ENCODE assay signal across 9 mouse cellular contexts in genomic region chr7:81339783-81340182, GRCm38 (mm10). TPM values are rescaled to one million over a fixed set of nuclear protein-coding genes. Genes with fewer than 3 reads are reported as not detected.
DNase-seq lines count a peak whose midpoint lies in the region; ATAC-seq and TF ChIP-seq lines count a peak whose summit lies in the region.
"Had no signal": no experiment of that assay in that cellular context is flagged by ENCODE, and none has a peak within 500 bp of the region (broad histone marks: within the 10 kb centered on the region; RNA-seq: fewer than 3 reads in every experiment).

No protein-coding gene starts in this region.

- no peak for TF ChIP-seq POLR2A in heart, adult 2 months (IDR thresholded peaks at IDR 0.05; ENCODE audit: insufficient read depth, low read depth, low read length)
- TF ChIP-seq POLR2A in thymus, adult 2 months (IDR thresholded peaks at IDR 0.05; ENCODE audit: control insufficient read depth, extremely low read depth, insufficient read depth, low read length, poor library complexity): no peak

- TF ChIP-seq CTCF in heart, adult 2 months (IDR thresholded peaks at IDR 0.05): peak; percentile 77
- TF ChIP-seq CTCF in thymus, adult 2 months (IDR thresholded peaks at IDR 0.05; ENCODE audit: borderline replicate concordance, control insufficient read depth, extremely low read depth, insufficient read depth, low read length, poor library complexity): 0 out of 2 replicates have a peak, but pooled peaks have one; percentile 69

- no peaks in the 10 kb centered on the region for H3K27me3 ChIP-seq in heart, adult 2 months (ENCODE audit: control insufficient read depth, insufficient read depth, low read length)
- no peaks in the 10 kb centered on the region for H3K27me3 ChIP-seq in heart, embryonic 12.5 days (replicated peaks)
- H3K27me3 ChIP-seq in thymus, adult 2 months (ENCODE audit: control insufficient read depth, insufficient read depth, low read length): no peaks in the 10 kb centered on the region
- H3K27me3 ChIP-seq: embryonic facial prominence, embryonic 13.5 days had no signal

- H3K9ac ChIP-seq in heart, adult 2 months (ENCODE audit: low read depth, low read length): no peak overlapping the region
- no peak overlapping the region for H3K9ac ChIP-seq in heart, embryonic 12.5 days
- H3K9ac ChIP-seq: embryonic facial prominence, embryonic 13.5 days had no signal

- no peak overlapping the region for H3K4me3 ChIP-seq in heart, adult 2 months
- no peak overlapping the region for H3K4me3 ChIP-seq in heart, embryonic 12.5 days
- H3K4me3 ChIP-seq in thymus, adult 2 months (ENCODE audit: control insufficient read depth, insufficient read depth, low read length): no peak overlapping the region
- H3K4me3 ChIP-seq: embryonic facial prominence, embryonic 13.5 days had no signal

- no peak for ATAC-seq in heart, embryonic 12.5 days (ENCODE audit: insufficient number of reproducible peaks, low FRiP score)

- intact Hi-C loops in heart, adult 2 months (cut with DNase I): loop anchor here (5.0 kb wide), 1 partner anchor 482 kb away; no protein-coding TSS in a partner anchor
- intact Hi-C loops in left cerebral cortex, postnatal 25 days (cut with DNase I): loop anchor here (2.0 to 10.0 kb wide), 3 partner anchors 127 to 475 kb away; partner anchors contain the start of genes Pde8a and Zscan2

- no peaks in the 10 kb centered on the region for H3K9me3 ChIP-seq in heart, embryonic 12.5 days (replicated peaks)
- H3K9me3 ChIP-seq: embryonic facial prominence, embryonic 13.5 days had no signal

- no peaks in the 10 kb centered on the region for H3K79me2 ChIP-seq in heart, adult 2 months (replicated peaks; ENCODE audit: control insufficient read depth, insufficient read depth, low read length)

- DNase-seq in heart, adult 2 months: no peak
- DNase-seq in thymus, adult 2 months: peak; percentile 54
- no peak for DNase-seq in thymus, adult 18-20 months
- DNase-seq in embryo, embryonic 10 days (ENCODE audit: low spot score): peak; percentile 81
- peak; percentile 30 to 32 for DNase-seq in left cerebral cortex, postnatal 25 days (ENCODE audit: low spot score in 2 of 2)
- peak; percentile 71 for DNase-seq in retina, embryonic 14.5 days (ENCODE audit: low spot score)
- DNase-seq in urinary bladder, postnatal 36 days (ENCODE audit: low spot score in 2 of 2): no peak

- TF ChIP-seq EP300 in heart, adult 2 months (IDR thresholded peaks at IDR 0.05; ENCODE audit: insufficient read depth, low read depth, low read length): peak; percentile 58; the same call in 1 of the 2 replicates

- WGBS in heart, adult 2 months: 77% methylated on average over 4 of the region's 4 CpGs
- 80% methylated on average over 4 of the region's 4 CpGs for WGBS in heart, embryonic 12.5 days
- WGBS in thymus, adult 2 months: 81% methylated on average over 4 of the region's 4 CpGs

- H3K4me2 ChIP-seq in heart, embryonic 12.5 days: no peak overlapping the region
- H3K4me2 ChIP-seq: embryonic facial prominence, embryonic 13.5 days had no signal

- H3K36me3 ChIP-seq in heart, adult 2 months (ENCODE audit: control insufficient read depth, insufficient read depth, low read length): peaks cover 11% of the 10 kb centered on the region; the same call in 1 of the 2 replicates
- peaks cover 74% of the 10 kb centered on the region for H3K36me3 ChIP-seq in heart, embryonic 12.5 days
- H3K36me3 ChIP-seq in thymus, adult 2 months (ENCODE audit: control insufficient read depth, insufficient read depth, low read length): peaks cover 23% of the 10 kb centered on the region

- peaks cover 6% of the 10 kb centered on the region for H3K4me1 ChIP-seq in heart, adult 2 months (ENCODE audit: control insufficient read depth, insufficient read depth, low read length)
- peaks cover 40% of the 10 kb centered on the region for H3K4me1 ChIP-seq in heart, embryonic 12.5 days (replicated peaks)
- H3K4me1 ChIP-seq in thymus, adult 2 months (replicated peaks; ENCODE audit: control insufficient read depth, insufficient read depth, low read length): peaks cover 16% of the 10 kb centered on the region

- H3K27ac ChIP-seq in heart, adult 2 months: no peak overlapping the region
- H3K27ac ChIP-seq in heart, embryonic 12.5 days (ENCODE audit: poor library complexity, severe bottlenecking): no peak overlapping the region
- H3K27ac ChIP-seq in thymus, adult 2 months (ENCODE audit: control insufficient read depth, insufficient read depth, low read length): no peak overlapping the region
- H3K27ac ChIP-seq: embryonic facial prominence, embryonic 13.5 days had no signal

RNA-seq across cellular contexts. Expression of gene Rps17, which starts 5.3 kb away (rescaled TPM):
- total RNA-seq in heart, adult 2 months (2021): 1,000 to 10,000 TPM in 1 of 2 experiments, 100 to 1,000 TPM in 1; 847 to 1,012 TPM
- polyA plus RNA-seq in heart, adult 2 months (2012; rRNA removed): 867 and 883 TPM in 2 replicates
- polyA plus RNA-seq in heart, embryonic 12.5 days (2016; fragmentation: Nextera tagmentation; extraction: Ambion mirVana): 862 and 873 TPM in 2 replicates
- polyA plus RNA-seq in thymus, adult 2 months (2012; rRNA removed): 1,451 and 1,758 TPM in 2 replicates
- 100 to 1,000 TPM; 474 to 482 TPM for total RNA-seq in left cerebral cortex, postnatal 25 days (2021)

Comparison
In these comparisons a context has a peak if more than half of its experiments do, and no peak if none do; other contexts are left out.
1. DNase-seq: peak in thymus, adult 2 months (single experiment), embryo, embryonic 10 days (single experiment), left cerebral cortex, postnatal 25 days (2 of 2) and retina, embryonic 14.5 days (single experiment); none in heart, adult 2 months (0 of 2), thymus, adult 18-20 months (0 of 2) and urinary bladder, postnatal 36 days (0 of 2).